Mouse (Mus musculus) lung, postnatal 0 days (tissue): Measurements from ENCODE around the gene Mtmr11.

ENCODE experiments used
- CTCF ChIP-seq: IDR thresholded peaks from 2 replicates; pipeline ENCODE4 v1.5.1; 2016; ENCODE audit warnings: antibody characterized with exemption, mild to moderate bottlenecking
- EP300 ChIP-seq: IDR thresholded peaks from 2 replicates; pipeline ENCODE4 v1.6.1; 2016; ENCODE audit warnings: antibody characterized with exemption, mild to moderate bottlenecking, control low read depth

DNA sequence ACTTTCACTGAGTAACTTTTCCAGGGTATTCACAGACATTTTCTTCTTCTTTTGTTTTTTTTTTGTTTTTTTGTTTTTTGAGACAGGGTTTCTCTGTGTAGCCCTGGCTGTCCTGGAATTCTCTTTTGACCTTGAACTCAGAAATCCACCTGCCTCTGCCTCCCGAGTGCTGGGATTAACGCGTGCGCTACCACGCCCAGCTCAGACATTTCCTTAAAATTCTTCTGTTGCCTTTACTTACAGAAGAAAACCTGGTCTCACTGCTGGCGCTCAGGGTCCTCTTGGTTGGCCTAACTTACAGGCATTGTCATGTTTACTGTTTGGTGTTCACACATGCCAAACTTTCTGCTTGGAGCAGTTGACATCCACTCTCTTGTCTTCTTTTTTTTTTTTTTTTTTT lies 13.4 kb downstream of the Mtmr11 start:
- no peak for TF ChIP-seq EP300
- TF ChIP-seq CTCF: no peak
